Mouse (Mus musculus) cerebellum, adult 8-10 months (tissue): Measurements from ENCODE around the gene Gm8653.
"Not testable (repeated sequence)": the region's sequence is repeated elsewhere in the genome, so short reads cannot be mapped to it uniquely, and the experiment has no call there.

Source experiments
- DNase-seq: peaks from one replicate; pipeline ENCODE4 v3.0.0; 2022

Gene Gm8653

GRCm38 (mm10) chr7:22201164-22201563 lies at the start of gene Gm8653:
TSS of gene Gm8653 (minus strand) at chr7:22201264.
- not testable (repeated sequence) for DNase-seq

- not testable (repeated sequence) for DNase-seq
Measured at GRCm38 (mm10) chr7:22229384-22229783, 28.3 kb upstream of the Gm8653 start, which contains the start of gene Gm8453. TSS of gene Gm8453 (minus strand) at chr7:22229484.

GRCm38 (mm10) chr7:22189077-22189476 lies 12.0 kb downstream of the Gm8653 start, which contains the start of gene Vmn1r143:
TSS of gene Vmn1r143 (plus strand) at chr7:22189377.
- DNase-seq, result not testable (repeated sequence)

GRCm38 (mm10) chr7:22163935-22164334 lies 37.1 kb downstream of the Gm8653 start, which contains the start of gene Vmn1r142:
TSS of gene Vmn1r142 (minus strand) at chr7:22164035.
- not testable (repeated sequence) for DNase-seq
